11 mouse cellular contexts compared by ENCODE assay signal in genomic region chr2:88449031-88449430, GRCm38 (mm10).
"Had no signal": no experiment of that assay in that cellular context is flagged by ENCODE, and none has a peak within 500 bp of the region (broad histone marks: within the 10 kb centered on the region; RNA-seq: fewer than 3 reads in every experiment).

Gm13757 (minus strand) TSS chr2:88449131.

- DNase-seq: right cerebral cortex, adult 18-20 months; right cerebral cortex, postnatal 14 days; right cerebral cortex, postnatal 25 days; right cerebral cortex, postnatal 4 days; spleen, adult 18-20 months; thymus, adult 18-20 months; thymus, adult 2 months; thymus, postnatal 14 days; thymus, postnatal 25 days; thymus, postnatal 36 days; thymus, postnatal 4 days had no signal
